Mouse (Mus musculus) liver, embryonic 14.5 days (tissue): Measurements from ENCODE around the gene Alox8.

Experiments used
- CTCF ChIP-seq: IDR thresholded peaks from 2 replicates; pipeline ENCODE4 v1.5.1; 2016; ENCODE audit warnings: antibody characterized with exemption, low read depth, control low read depth
- EP300 ChIP-seq: IDR thresholded peaks from 2 replicates; pipeline ENCODE4 v1.6.1; 2016; ENCODE audit warnings: antibody characterized with exemption, low read depth

DNA sequence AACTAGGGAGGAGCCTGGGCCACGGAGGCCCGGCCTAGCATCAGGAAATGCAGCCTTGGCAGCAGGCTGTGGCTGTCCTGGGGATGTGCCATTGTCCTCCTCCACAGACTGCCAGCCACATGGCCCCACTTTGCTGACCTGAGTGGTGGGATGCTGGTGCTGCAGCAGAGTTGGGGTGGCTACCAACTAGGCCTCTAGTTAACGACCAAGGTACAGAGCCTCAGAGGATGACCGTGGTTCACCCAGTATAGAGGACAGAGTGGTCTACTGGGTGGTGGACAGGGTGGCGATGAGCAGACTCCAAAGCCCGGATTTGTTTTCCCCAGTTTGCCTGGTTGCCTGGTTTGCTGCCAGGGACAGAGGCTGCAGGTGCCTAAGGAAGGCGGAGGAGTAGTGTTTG is 22.9 kb downstream of the Alox8 start:
- TF ChIP-seq CTCF (no peak), EP300 (no peak)
